Mouse (Mus musculus) heart, adult 8-10 months (tissue): ENCODE measurements around the gene Casc3. TPM values are rescaled to one million over a fixed set of nuclear protein-coding genes. Genes with fewer than 3 reads are reported as not detected.
A peak's percentile ranks its signal among the peaks of the same experiment; 100 is the strongest.

Source experiments
- DNase-seq: peaks from one replicate; pipeline ENCODE4 v3.0.0; 2022; ENCODE audit warnings: low spot score
- total RNA-seq, 4 experiments: library from RNA; stranded (reverse); gene quantifications; 2 replicates each; pipeline ENCODE4 v1.2.4; 2022

The Casc3 gene
- total RNA-seq, 4 experiments from 2014 or later, result 16.0 to 20.9 (median 17.8) TPM

DNA sequence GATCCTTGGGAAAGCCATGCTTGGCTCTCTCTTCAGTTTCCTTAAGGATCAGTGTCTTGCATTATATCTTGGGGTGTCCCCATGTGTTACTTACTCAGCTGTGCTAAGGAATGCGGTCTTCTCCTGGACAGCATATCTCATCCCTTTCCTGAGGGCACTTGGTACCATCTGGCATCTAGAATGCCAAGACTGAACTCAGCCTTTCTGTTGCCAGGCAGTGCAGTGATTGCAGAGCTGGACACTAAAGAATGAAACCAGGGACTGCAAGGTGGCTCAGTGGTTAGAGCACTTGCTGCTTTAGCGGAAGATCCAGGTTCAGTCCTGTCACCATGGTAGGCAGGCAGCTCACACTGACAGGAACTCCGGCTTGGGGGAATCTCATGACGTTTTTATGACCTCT is 25.2 kb downstream of the Casc3 start:
- no peak for DNase-seq

DNA sequence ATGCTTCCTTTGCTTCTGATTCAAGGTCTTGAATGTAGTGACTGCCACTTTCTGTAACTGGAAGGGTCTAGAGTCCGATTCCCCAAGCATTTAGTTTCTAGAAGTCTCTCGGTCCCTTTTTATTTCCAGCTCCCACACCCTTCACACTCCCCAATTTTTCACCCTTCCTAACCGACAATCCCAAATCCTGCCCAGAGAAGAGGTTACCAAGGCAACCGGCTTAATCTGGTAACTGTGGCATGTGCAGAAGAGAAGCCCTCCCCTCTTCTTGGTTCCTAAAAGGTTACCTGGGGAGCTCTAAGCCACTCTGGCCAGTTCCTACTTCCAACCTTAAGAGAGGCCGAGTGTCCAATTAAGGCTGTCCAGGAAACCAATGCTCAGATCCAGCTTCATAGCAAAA is 30.6 kb downstream of the Casc3 start:
- DNase-seq, result no peak

DNA sequence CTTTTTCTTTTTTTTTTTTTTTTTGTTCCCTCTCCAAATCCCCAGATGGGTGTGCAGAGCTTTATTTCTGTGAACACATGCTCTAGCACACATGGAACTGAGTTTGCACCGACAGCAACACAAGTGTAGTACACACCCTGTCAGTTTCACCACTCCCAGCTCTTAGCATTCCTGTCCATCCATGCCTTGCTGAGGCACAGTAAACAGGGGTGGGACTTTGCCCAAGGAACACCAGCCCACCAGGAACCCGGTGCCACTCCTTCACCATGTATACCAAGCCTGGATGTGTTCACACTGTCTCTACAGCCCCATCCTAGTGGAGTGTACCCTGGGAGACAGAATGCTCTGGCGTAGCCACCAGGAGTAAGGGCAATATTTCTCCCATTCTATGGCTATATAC is 31.0 kb downstream of the Casc3 start:
- no peak for DNase-seq

DNA sequence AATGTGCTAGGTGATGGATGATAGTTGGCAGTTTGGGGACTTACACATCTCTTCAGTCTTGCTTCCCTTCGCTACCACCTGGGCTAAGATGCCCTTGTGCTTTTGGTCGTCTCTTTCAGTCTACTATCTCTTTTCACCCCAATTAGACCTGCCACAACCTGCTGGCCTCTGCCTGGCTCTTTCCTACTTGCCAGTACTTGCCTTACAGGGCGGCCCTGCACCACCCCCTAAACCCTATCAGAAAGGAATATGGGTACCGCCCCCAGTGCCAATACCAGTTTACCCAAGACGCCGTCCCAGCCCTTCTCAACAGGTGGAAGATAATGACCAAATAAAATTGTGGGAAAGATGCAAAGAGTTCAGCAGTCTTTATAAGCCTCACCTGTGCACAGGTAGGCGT is 31.4 kb downstream of the Casc3 start:
- DNase-seq, result no peak

DNA sequence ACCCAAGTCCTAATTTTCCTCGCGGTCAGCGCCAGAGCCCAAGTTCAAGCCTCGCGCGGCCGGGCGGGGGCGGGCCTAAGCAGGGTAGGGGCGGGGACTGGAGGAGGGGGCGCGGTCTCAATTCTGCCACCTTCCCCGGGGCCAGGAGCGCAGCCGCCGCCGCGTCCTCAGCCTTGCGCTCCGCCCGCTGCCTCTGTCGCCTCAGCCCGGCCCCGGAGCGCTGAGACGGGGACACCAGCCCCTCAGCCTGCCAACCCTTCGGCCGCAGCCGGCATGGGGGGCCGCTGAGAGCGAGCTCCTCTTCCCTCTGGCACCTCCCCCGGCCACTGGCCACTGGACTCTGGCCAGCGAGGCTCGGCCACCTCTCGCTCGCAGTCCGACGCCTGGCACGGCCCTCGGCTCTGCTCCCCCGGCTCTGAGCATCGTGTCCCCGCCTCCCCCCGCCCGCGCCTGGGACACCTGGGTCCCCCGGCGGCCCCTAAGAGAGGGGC is 32.0 kb downstream of the Casc3 start, which contains the start of gene Rapgefl1:
Rapgefl1 (plus strand) TSS at position 135 of the 491 bp plus-strand sequence.
- DNase-seq, result peak; percentile 73

DNA sequence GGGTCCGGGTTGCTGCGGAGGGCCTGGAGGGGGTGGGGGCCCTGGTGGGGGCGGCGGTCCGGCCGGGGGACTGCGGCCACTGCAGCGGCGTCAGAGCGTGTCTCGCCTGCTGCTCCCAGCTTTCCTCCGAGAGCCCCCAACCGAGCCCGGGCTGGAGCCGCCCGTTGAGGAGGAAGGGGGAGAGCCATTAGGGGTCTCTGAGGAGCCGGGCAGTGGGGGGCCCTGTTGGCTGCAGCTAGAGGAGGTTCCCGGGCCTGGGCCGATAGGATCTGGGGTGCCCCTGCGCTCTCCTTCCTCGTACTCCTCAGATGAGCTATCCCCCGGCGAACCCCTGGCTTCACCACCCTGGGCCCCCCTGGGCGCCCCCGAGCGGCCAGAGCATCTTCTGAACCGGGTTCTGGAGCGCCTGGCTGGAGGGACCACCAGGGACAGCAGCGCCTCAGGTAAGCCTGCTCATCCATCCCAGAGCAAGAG is 32.6 kb downstream of the Casc3 start:
- DNase-seq, result no peak

DNA sequence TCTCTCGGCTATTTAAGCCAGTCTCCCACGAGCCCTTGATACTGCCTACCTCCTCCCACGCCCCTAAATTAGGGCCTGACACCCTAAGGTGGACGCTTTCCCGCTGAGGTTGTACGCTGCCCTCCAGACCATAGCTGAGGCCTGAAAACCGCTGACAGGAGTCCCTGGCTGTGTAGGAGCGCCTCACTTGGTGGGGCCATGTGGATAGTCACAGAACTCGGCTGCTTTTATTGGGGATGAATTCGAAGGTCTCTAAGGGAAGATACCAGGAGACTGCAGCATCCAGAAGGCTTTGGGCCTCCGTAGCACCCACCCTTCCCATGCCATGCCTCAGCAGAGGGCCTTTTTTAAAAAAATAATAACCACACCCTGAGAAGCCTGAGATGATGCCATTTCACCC is 33.2 kb downstream of the Casc3 start:
- no peak for DNase-seq

DNA sequence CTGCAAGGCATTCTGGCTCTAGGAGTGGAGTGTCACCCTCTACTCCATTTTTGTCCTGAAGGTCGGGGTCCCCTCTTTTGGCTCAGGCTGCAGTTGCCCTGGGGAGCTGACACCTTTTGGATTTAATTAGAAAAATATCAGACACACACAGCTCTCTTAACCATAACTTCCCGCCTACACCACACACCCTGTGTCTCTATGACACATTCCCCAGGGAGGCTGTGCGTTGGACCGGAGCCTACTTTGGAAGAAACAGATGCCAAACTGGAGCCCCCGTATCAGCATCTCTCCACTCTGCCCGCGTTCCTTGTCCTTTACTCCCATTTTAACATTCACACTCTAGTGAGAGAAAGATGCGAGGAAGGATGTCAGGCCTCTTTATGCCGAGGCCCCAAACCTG is 33.8 kb downstream of the Casc3 start:
- DNase-seq, result no peak

DNA sequence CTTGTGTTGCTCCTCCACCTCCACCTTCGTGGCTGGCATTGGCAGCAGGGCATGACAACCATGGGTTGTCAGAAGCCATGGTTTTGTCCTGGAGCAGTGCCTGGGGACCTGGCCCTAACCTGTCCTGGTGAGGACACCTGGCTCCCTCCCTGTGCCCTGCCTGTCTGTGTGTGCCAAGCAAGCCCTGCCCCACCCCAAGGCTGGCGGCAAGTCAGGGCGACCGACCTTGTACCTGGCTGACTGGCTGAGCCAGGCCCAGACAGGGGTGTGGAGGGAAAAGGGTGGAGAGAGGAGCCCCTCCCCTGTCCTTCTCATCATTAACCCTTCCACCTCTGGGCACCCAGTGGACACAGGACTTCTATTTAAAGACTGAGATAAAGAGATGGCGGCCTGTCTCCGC is 34.7 kb downstream of the Casc3 start:
- no peak for DNase-seq

DNA sequence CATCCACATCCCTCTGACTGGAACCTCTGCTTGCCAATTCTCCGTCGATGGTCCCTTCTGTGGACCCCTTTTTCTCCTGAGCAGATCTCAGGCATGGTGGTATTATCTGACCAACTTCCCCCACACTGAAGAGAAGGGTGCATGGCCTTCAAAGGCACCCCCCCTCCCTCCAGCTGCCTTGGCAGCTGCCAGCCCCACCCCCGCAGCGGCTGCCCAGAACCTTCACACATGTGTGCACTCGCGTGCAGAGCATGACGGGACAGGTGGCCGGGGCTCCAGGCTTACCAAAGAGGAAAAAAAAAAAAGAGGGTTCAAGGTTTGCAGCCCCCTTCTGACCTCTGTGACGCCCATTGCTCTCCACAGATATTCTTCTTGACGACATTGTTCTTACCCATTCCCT is 35.2 kb downstream of the Casc3 start:
- no peak for DNase-seq

DNA sequence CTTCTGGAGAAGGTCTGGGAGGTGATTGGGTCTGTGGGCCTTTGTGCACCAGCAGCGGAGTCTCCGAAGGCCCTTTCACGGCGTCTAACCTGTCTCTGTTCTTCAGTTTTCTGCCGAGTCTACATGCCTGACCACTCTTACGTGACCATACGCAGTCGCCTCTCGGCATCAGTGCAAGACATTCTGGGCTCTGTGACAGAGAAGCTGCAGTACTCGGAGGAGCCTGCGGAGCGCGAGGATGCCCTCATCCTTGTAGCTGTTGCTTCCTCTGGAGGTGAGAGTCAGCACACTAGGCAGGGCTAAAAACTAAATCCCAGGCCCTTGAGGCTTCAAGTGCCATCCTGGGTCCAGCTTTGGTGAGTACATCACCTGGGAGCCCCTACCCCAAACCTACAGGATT is 41.3 kb downstream of the Casc3 start:
- no peak for DNase-seq

DNA sequence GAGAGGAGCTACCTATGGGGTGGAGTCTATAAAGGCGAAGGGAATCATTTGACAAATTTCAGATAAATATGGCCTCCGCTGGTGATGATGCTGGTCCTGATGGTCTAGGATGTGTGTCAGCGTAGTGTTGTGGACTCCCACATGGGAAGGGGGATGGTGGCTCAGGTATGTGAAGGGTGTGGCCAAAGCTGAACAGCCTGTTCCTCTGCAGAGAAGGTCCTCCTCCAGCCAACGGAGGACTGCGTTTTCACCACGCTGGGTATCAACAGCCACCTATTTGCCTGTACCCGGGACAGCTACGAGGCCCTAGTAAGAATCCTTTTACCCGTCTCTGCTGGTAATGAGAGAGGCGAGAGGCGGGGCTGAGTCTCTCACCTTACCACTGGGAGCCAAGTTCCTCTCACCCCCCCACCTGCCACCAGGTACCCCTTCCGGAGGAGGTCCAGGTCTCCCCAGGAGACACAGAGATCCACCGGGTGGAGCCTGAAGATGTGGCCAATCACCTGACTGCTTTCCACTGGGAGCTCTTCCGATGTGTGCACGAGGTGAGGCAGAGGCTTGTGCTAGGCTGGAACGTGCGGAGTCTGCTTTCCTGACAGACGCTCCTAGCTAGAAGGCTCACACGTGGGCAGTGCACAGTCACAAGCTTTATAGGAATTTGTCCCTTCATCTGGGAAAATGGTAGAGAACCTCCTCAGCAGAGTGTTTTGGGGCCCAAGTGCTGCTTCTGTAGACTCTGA is 42.3 kb downstream of the Casc3 start:
- DNase-seq, result no peak

DNA sequence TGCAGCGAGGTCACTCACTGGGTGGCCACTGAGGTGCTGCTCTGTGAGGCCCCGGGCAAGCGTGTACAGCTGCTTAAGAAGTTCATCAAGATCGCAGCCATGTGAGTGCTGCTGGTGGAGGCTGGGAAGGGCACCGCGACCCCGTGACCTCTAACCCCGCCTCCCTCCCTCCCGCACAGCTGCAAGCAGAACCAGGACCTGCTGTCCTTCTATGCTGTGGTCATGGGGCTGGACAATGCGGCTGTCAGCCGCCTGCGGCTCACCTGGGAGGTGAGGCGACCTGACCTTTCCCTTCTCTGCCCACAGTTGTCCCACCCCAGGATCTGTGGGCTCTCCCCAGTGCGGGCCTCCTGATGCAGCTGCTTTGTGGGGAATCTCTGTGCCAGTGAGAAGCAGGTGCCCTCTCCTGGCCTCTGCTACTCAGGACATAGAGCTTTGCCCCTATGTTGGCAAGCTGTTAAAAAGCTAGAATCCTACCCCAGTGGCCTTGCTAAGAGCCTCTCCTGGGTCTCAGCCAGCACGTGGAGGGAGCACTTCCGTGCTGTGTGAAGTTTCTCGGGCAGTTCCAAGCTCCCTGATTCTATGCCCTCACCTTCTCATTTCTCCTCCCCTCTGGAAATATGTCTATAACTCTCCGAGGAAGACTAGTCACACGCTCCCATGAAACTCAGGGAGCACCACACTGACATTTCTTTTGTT is 44.6 kb downstream of the Casc3 start:
- DNase-seq, result no peak

DNA sequence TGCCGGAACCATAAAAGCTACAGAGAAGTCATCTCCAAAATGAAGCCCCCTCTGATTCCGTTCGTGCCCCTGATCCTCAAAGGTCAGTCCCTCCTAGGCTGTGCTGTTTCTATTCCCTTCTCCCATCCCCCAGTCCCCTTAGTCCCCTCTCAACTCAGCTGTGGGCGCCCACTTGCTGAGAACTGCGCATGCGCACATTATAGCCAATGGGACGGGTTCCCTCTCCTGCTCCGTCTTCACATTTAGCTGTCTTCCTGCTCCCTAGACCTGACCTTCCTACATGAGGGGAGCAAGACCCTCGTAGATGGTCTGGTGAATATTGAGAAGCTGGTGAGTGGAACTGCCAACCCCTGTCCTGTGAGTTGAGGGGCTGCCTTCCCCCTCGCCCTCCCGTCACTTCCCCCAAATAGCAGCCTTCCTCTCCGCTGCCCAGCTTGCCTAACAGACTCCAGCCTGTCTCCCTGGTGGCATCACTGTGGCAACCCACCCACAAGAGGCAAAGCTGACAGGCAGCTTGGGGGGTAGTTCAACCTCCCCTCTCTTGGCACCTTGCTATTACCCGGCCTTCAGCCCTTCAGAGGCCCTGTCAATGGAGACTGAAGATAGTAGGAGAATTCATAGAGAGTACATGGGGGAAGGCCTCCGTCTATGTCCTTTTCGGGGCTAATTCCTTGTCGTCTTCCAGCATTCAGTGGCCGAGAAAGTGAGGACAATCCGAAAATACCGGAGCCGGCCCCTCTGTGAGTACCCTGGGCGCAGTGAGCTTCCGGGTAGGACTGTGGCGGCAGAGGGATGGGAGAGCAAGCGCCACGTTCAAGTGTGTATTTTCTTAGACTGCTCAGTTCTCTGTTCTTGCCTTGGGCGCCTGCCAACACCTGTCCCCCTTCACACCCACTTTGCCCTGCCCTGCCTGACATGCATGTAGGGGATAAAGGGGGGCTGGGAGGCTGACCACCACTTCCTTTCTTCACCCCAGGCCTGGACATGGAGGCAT is 45.7 kb downstream of the Casc3 start:
- no peak for DNase-seq

DNA sequence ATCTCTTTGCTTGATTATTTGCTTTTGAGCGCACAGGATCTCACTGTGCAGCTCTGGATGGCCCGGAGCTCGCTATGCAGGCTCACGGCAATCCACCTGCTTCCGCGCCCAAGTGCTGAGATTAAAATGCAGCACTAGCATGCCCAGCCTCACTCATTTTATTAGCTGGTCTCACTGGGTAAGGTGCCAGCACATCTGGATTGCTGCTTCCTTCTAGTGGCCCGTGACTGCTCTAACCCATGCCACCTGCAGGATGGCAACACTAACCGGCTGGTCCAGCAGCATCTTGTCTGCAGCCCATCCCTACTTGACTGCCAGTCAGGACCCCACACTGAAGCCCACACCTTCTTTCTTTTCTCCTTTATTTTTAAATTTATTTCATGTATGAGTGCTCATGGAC is 49.4 kb downstream of the Casc3 start:
- no peak for DNase-seq

DNA sequence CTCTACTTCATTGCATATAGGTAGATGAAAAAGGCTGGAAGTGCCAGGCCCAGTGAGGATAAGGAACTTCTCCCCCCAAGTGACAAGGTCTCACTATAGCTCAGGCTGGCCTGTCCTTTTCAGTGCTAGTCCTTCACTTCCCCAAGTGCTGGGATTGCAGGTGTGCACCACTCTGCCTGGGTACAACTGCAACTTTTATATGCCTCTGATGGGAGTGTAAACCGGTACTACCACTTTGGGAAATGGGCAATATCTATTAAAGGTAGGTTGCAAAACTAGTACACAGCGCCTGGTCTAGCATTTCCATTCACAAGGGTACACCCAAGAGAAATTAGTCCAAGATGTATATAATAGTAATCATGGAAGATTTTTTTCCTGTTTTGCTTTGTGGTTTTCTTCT is 50.0 kb downstream of the Casc3 start:
- no peak for DNase-seq

DNA sequence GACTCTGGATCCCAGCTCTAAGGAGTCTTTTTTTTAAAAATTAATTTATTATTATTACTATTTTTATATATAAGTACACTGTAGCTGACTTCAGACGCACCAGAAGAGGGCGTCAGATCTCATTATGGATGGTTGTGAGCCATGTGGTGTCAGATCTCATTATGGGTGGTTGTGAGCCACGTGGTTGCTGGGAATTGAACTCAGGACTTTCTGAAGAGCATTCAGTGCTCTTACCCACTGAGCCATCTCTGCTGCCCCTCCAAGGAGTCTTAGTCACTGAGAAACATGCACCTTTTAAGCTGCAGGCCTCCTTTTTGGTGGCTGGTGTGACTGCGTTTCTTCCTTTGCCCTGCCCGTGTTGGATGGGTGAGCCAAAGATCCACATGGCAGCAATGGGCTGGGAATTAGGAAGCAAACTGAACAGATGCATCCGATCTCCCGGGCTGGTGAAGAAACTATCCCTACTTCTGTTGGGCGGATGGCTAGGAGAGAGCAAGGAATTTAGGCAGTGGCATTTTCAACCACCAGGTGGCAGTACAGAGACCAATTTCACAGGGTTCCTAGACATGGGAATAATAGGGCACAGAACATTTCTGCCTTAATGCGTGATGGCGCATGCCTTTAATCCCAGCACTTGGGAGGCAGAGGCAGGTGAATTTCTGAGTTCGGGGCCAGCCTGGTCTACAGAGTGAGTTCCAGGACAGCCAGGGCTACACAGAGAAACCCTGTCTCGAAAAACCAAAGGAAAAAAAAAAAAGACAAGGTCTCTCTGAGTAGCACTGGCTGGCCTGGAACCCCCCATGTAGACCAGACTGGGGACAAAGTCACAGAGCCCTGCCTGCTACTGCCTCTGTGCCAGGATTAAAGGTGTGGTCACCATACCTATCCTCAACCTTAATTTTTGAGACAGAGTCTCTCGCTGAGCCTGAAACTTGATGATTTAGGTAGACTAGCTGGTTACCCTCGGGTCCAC is 54.3 kb downstream of the Casc3 start:
- peak; percentile 91 for DNase-seq

DNA sequence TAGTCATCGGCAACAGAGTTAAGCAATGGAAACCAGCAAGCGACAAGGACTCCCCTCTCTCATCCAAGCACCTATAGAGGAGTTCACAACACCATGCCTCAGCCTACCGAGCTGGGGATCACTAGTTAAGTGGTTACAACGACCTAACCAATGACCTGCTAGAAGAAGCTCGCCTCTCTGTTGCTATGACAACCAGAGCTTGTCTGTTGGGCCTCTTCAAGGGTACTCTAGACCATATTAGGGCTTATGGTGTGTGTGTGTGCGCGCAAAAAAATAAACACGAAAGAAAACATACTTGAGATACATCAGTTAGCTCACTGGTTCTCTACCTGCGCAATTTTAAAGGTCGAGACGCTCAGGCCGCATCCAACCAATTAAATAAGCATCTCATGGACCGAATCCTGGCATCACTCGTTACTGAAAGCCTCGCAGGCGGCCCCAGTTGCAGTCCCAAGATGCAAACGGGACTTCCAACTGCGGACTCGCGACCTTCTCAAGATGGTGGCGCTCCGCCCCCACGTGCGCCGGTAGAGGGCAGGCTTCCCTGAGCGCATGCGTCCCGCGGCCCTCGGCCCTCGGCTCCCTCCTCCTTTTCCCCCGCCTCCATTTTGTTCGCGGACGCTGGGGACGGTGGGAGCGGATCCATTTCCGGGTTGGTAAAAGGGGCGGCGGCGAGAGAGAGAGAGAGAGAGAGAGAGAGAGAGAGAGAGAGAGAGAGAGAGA is 58.5 kb downstream of the Casc3 start, which contains the start of gene Wipf2:
Wipf2 (plus strand) TSS at position 611 of the 723 bp plus-strand sequence.
- peak; percentile 94 for DNase-seq

DNA sequence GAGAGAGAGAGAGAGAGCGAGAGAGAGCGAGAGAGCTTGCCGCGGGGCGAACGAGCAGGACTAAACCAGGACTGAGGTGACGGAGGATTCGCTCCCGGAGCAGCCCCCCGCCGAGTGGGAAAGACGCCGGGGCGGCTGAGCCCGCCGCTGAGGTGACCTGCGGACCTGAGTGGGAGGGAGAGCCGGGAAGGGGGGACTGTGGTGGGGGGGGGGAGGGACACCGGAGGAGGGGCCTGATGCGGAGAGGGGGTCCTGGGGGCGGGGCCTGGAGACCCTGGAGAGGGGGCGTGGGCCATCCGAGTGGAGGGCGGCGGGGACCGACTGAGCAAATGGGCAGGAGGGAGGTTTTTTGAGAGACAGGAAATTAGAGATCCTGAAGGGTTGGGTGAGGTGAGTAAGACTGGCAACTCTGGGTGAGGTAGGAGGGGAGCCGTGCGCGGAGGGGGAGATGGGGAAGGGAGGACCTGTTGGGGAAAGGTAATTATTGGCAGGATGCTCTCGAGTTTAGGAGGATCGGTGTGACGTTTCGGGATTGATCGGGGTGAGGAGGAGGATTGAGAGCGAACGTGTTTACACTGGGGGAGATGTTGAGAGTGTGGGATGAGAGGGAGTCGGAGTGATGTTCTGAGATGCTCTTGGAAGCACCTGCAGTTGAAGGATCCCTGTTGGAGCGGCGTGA is 59.2 kb downstream of the Casc3 start:
- DNase-seq, result no peak
